Mouse (Mus musculus): ENCODE measurements around the gene Asphd1. TPM values are rescaled to one million over a fixed set of nuclear protein-coding genes. Genes with fewer than 3 reads are reported as not detected.

The Asphd1 gene
- polyA plus RNA-seq (2012; rRNA removed): 55.7 and 63.8 TPM in 2 replicates

DNA sequence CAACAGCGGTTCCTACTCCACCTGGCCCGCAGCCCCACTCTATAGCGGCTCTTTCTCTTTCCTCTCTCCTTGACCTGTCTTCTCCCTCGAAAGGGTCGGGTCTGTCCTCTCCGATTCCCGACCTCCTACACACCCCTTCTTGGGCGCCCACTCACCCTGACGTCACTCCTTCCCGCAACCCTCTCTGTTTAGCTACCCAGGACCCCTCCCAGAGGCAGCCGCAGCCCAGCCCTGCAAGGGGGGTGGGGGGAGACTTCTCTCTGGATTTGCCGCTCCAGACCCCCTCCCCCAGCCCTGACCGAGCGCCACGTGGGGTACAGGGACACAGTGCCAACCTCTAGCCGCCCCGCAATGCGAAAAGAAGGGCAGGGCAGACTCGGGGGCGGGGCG is at the start of gene Asphd1:
Gene Asphd1 (minus strand): TSS at position 180 of the 390 bp plus-strand sequence.
- 0 out of 2 replicates have a peak, but pooled peaks have one; percentile 31 for TF ChIP-seq POLR2A (IDR thresholded peaks at IDR 0.05; ENCODE audit: extremely low read depth, insufficient read depth, low read length)
- no peak for TF ChIP-seq CTCF (IDR thresholded peaks at IDR 0.05; ENCODE audit: extremely low read depth, insufficient read depth, low read length)
- H3K27ac ChIP-seq (ENCODE audit: insufficient read depth, low read length): peak within 1 kb of the TSS; percentile 89
- peak within 1 kb of the TSS; percentile 66 for H3K4me3 ChIP-seq (ENCODE audit: insufficient read depth, low read length)
- peaks cover 2% of the 10 kb centered on the region for H3K4me1 ChIP-seq (ENCODE audit: control insufficient read depth, insufficient read depth, low read length)

DNA sequence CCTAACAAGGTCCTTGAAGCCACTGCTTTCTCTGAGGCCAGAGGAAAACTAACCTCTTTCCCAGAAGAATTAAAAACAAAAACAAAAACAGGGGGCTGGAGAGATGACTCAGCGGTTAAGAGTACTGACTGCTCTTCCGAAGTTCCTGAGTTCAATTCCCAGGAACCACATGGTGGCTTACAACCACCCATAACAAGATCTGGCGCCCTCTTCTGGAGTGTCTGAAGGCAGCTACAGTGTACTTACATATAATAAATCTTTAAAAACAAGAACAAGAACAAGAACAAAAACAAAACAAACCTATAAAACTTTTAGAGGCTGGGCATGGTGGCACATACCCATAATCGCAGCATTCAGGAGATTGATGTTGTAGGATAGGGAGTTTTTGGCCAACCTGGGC is 47.1 kb upstream of the Asphd1 start:
- no peak overlapping the region for H3K4me3 ChIP-seq (ENCODE audit: insufficient read depth, low read length)
- no peaks in the 10 kb centered on the region for H3K4me1 ChIP-seq (ENCODE audit: control insufficient read depth, insufficient read depth, low read length)
- H3K27ac ChIP-seq (ENCODE audit: insufficient read depth, low read length): no peak overlapping the region
- TF ChIP-seq CTCF (IDR thresholded peaks at IDR 0.05; ENCODE audit: extremely low read depth, insufficient read depth, low read length) (no peak), POLR2A (IDR thresholded peaks at IDR 0.05; ENCODE audit: extremely low read depth, insufficient read depth, low read length) (no peak)

DNA sequence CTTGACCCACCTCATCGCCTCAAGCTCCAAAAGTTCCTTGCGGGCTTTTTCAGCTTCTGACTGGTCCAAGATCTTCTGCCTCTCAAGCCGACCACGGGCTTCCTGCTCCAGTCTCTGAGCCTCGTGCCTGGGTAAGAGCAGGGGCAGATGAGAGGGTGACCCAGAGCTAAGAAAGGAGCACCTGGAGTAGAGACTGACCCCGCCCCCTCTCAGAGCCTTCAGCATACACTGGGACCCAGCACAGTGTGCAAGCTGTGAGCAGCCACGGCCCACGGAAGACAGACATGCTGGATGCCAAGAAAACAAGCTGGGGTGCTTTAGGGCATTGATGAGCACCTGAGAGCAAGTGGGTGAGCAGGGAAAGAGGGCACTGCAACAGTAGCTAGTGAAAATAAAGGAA is 39.4 kb upstream of the Asphd1 start:
- Histone ChIP-seq H3K4me3 (ENCODE audit: insufficient read depth, low read length) (no peak overlapping the region), H3K27ac (ENCODE audit: insufficient read depth, low read length) (no peak overlapping the region), H3K4me1 (ENCODE audit: control insufficient read depth, insufficient read depth, low read length) (no peaks in the 10 kb centered on the region)
- TF ChIP-seq POLR2A (IDR thresholded peaks at IDR 0.05; ENCODE audit: extremely low read depth, insufficient read depth, low read length): no peak
- TF ChIP-seq CTCF (IDR thresholded peaks at IDR 0.05; ENCODE audit: extremely low read depth, insufficient read depth, low read length): no peak

DNA sequence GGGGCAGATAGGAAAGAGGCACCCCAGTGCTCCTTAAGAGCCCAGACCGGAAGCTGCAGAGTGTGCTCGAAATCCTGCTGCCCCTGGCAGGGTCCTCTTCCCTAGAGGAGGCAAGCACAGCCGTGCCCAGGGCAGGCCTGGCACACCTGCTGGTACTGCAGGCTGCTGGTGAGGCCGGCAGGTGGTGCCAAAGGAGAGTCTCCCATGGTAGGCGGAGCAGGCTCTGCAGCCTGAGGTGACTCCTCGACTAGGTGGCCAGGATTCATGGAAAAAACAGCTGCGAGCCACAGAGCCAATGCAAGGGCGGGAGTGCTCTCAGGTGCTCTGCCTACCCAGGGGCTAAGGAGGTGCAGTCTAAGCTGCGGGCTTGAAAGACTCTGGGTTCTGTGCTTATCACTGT is 36.9 kb upstream of the Asphd1 start:
- TF ChIP-seq CTCF (IDR thresholded peaks at IDR 0.05; ENCODE audit: extremely low read depth, insufficient read depth, low read length): peak; percentile 49
- TF ChIP-seq POLR2A (IDR thresholded peaks at IDR 0.05; ENCODE audit: extremely low read depth, insufficient read depth, low read length): no peak
- Histone ChIP-seq H3K4me3 (ENCODE audit: insufficient read depth, low read length) (no peak overlapping the region), H3K4me1 (ENCODE audit: control insufficient read depth, insufficient read depth, low read length) (no peaks in the 10 kb centered on the region), H3K27ac (ENCODE audit: insufficient read depth, low read length) (no peak overlapping the region)

DNA sequence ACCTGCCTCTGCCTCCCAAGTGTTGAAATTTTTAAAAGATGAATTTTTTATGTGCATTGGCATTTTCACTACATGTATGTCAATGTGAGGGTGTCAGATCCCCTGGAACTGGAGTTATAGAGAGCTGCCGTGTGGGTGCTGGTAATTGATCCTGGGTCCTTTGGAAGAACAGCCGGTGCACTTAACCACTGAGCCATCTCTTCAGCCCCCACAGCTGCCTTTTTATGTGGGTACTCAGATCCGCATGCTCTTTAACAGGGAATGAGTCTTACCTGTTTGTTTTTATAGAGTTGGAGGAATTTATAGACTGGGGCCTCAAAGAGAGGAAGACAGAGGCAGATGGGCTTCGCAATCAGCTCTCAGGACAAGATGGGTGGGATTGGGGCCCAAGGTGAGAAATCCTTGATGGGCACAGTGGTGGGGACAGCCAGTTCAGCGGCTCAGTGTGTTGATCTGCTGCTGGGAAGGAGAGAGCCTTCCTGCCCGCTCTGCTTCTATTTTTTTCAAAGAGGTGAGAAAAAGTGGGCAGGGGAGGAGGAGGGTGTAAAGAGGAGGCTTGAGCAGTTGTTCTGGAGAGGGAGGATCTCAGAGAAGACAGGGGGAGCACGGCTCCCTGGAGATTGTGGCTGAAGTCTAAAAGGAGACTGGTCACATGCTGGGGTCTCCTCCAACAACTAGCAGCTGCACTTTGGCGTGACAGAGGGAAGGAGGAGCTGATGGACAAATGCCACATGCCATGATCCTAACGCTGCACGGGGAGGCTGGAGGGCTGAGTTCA is 35.5 kb upstream of the Asphd1 start:
- TF ChIP-seq POLR2A (IDR thresholded peaks at IDR 0.05; ENCODE audit: extremely low read depth, insufficient read depth, low read length) (no peak), CTCF (IDR thresholded peaks at IDR 0.05; ENCODE audit: extremely low read depth, insufficient read depth, low read length) (no peak)
- Histone ChIP-seq H3K4me3 (ENCODE audit: insufficient read depth, low read length) (no peak overlapping the region), H3K27ac (ENCODE audit: insufficient read depth, low read length) (no peak overlapping the region), H3K4me1 (ENCODE audit: control insufficient read depth, insufficient read depth, low read length) (no peaks in the 10 kb centered on the region)

DNA sequence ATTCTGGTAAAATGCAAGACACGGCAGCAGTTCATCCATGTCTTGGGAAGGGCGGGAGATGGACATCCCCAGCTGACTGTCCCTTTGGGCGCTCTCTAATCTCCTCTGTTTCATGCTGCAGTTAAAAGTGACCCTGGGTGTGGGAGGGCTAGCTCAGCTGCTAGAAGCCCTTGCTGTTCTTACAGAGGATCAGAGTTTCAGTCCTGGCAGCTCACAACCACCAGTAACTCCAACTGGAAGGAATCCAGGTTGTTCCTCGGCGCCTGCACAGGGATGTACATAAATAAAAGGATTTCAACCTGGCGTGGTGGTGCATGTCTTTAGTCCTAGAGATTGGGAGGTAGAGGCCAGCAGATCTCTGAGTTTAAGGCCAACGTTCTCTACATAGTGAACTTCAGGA is 33.7 kb upstream of the Asphd1 start:
- 0 out of 2 replicates have a peak, but pooled peaks cover 1% of the 10 kb centered on the region for H3K4me1 ChIP-seq (ENCODE audit: control insufficient read depth, insufficient read depth, low read length)
- TF ChIP-seq CTCF (IDR thresholded peaks at IDR 0.05; ENCODE audit: extremely low read depth, insufficient read depth, low read length) (no peak), POLR2A (IDR thresholded peaks at IDR 0.05; ENCODE audit: extremely low read depth, insufficient read depth, low read length) (no peak)
- H3K27ac ChIP-seq (ENCODE audit: insufficient read depth, low read length): no peak overlapping the region
- no peak overlapping the region for H3K4me3 ChIP-seq (ENCODE audit: insufficient read depth, low read length)

DNA sequence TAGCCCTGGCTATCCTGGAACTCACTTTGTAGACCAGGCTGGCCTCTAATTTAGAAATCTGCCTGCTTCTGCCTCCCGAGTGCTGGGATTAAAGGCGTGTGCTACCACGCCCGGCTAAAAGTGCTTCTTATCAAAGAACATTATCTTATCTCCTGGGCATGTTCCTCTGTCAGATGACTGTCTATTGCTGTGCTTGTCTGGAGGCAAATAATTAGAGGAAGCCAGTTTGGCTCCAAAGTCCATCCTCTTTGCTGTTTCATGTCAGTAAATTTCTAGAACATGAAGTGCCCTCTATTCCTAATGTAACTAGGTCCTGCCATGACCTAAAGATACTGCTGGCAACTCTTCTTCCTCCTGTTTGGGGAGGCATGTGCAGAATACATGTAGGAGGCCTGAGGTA is 32.7 kb upstream of the Asphd1 start:
- no peak overlapping the region for H3K4me3 ChIP-seq (ENCODE audit: insufficient read depth, low read length)
- peaks cover 5% of the 10 kb centered on the region; the same call in 1 of the 2 replicates for H3K4me1 ChIP-seq (ENCODE audit: control insufficient read depth, insufficient read depth, low read length)
- no peak for TF ChIP-seq POLR2A (IDR thresholded peaks at IDR 0.05; ENCODE audit: extremely low read depth, insufficient read depth, low read length)
- no peak for TF ChIP-seq CTCF (IDR thresholded peaks at IDR 0.05; ENCODE audit: extremely low read depth, insufficient read depth, low read length)
- no peak overlapping the region for H3K27ac ChIP-seq (ENCODE audit: insufficient read depth, low read length)

DNA sequence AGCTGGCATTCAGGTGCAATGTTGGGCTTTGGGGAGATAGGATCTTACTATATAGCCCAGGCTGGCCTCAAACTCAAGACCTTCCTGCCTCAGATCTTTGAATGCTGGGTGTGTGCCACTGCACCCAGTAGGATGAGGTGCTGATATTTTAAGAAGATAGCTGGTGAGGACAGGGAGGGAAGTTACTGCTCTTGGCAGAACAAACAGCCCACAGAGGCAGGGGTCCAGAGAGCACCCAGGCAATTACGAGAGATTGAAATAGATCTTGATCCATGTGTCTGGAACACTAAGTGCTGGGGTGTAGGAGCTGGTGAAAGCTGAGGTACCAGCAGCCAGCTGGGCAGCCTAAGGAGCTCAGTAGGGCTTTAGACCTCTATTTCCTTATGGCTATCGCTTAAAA is 32.2 kb upstream of the Asphd1 start:
- TF ChIP-seq CTCF (IDR thresholded peaks at IDR 0.05; ENCODE audit: extremely low read depth, insufficient read depth, low read length) (no peak), POLR2A (IDR thresholded peaks at IDR 0.05; ENCODE audit: extremely low read depth, insufficient read depth, low read length) (no peak)
- no peak overlapping the region for H3K27ac ChIP-seq (ENCODE audit: insufficient read depth, low read length)
- no peak overlapping the region for H3K4me3 ChIP-seq (ENCODE audit: insufficient read depth, low read length)
- H3K4me1 ChIP-seq (ENCODE audit: control insufficient read depth, insufficient read depth, low read length): peaks cover 6% of the 10 kb centered on the region; the same call in 1 of the 2 replicates

DNA sequence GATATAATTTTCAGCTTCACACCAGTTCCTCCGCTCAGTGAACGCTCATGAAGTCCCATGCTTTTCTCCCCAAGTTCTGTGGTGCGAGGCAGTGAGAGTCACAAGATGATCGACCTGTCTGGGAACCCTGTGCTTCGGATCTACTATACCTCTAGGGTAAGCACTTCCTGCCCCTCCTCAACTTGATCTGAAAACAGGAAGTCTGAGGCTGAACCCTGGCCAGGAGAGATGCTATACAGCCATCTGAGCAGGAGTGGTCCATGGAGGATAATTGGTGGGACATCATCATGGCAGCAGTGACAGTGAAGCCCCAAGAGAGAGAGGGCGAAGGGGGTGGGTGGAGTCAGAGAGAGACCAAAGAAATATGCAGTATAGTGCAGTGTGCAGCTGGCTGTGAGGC is 29.5 kb upstream of the Asphd1 start:
- no peak overlapping the region for H3K27ac ChIP-seq (ENCODE audit: insufficient read depth, low read length)
- TF ChIP-seq POLR2A (IDR thresholded peaks at IDR 0.05; ENCODE audit: extremely low read depth, insufficient read depth, low read length): no peak
- no peak for TF ChIP-seq CTCF (IDR thresholded peaks at IDR 0.05; ENCODE audit: extremely low read depth, insufficient read depth, low read length)
- no peak overlapping the region for H3K4me3 ChIP-seq (ENCODE audit: insufficient read depth, low read length)
- peaks cover 6% of the 10 kb centered on the region; the same call in 1 of the 2 replicates for H3K4me1 ChIP-seq (ENCODE audit: control insufficient read depth, insufficient read depth, low read length)

DNA sequence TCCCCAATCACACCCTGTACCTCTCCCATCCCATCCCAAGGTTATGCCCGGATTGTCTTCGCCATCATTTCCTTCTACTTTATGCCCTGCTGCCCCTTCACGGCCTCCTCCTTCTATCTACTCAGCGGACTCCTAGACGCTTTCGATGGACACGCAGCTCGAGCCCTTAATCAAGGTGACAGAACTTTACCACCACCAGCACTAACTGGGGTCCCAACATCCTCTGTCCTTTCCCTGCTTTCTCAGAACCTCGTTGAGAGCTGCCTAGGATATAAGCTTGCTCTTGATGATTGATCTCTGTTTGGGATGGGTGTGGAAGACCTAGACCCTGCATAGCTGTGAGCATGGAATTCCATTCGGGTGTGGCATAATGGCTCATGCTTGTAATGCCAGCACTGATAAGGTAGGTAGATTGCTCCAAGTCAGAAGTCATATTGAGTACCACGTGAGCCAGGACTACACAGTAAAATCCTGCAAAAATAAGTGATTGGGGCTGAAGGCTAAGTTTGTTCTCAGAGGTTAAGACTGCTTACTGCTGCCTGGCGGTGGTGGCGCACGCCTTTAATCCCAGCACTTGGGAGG is 27.6 kb upstream of the Asphd1 start:
- H3K4me3 ChIP-seq (ENCODE audit: insufficient read depth, low read length): peak overlapping the region; percentile 85

More for the DNA sequence above, 27.6 kb upstream of the Asphd1 start:
- H3K4me1 ChIP-seq (ENCODE audit: control insufficient read depth, insufficient read depth, low read length): peaks cover 6% of the 10 kb centered on the region; the same call in 1 of the 2 replicates
- H3K27ac ChIP-seq (ENCODE audit: insufficient read depth, low read length): 0 out of 2 replicates have a peak overlapping the region, but pooled peaks have one; percentile 26
- TF ChIP-seq CTCF (IDR thresholded peaks at IDR 0.05; ENCODE audit: extremely low read depth, insufficient read depth, low read length) (no peak), POLR2A (IDR thresholded peaks at IDR 0.05; ENCODE audit: extremely low read depth, insufficient read depth, low read length) (no peak)
